ENCODE assay signal across 7 mouse cellular contexts in genomic region chr11:3914109-3914840, GRCm38 (mm10). TPM values are rescaled to one million over a fixed set of nuclear protein-coding genes. Genes with fewer than 3 reads are reported as not detected.
DNase-seq lines count a peak whose midpoint lies in the region; ATAC-seq and TF ChIP-seq lines count a peak whose summit lies in the region.

Gene Slc35e4, minus strand, starts transcription at chr11:3914664.

- H3K4me2 ChIP-seq in intestine, postnatal 0 days (replicated peaks; ENCODE audit: low read depth), result peak within 1 kb of the TSS; percentile 81
- peak within 1 kb of the TSS; percentile 88 for H3K4me2 ChIP-seq in midbrain, embryonic 12.5 days (replicated peaks)

- peaks cover 32% of the 10 kb centered on the region for H3K27me3 ChIP-seq in embryonic facial prominence, embryonic 10.5 days (replicated peaks; ENCODE audit: low read depth, poor library complexity, severe bottlenecking)
- H3K27me3 ChIP-seq in intestine, postnatal 0 days (replicated peaks; ENCODE audit: control insufficient read depth, insufficient read depth, low read length), result peaks cover 13% of the 10 kb centered on the region; the same call in 1 of the 2 replicates
- peaks cover 31% of the 10 kb centered on the region for H3K27me3 ChIP-seq in limb, embryonic 10.5 days (ENCODE audit: low read depth, poor library complexity, severe bottlenecking)
- H3K27me3 ChIP-seq in midbrain, embryonic 12.5 days, result peaks cover 19% of the 10 kb centered on the region

- peak; percentile 95 for TF ChIP-seq CTCF in intestine, postnatal 0 days (IDR thresholded peaks at IDR 0.05; ENCODE audit: low read depth)

- peak within 1 kb of the TSS; percentile 70 for H3K27ac ChIP-seq in embryonic facial prominence, embryonic 10.5 days (replicated peaks)
- H3K27ac ChIP-seq in intestine, postnatal 0 days (ENCODE audit: low read depth, low read length), result peak within 1 kb of the TSS; percentile 21
- H3K27ac ChIP-seq in limb, embryonic 10.5 days, result peak within 1 kb of the TSS; percentile 72
- H3K27ac ChIP-seq in midbrain, embryonic 12.5 days (replicated peaks), result peak within 1 kb of the TSS; percentile 65

- peak; percentile 59 for DNase-seq in adrenal gland, adult 8-10 months
- DNase-seq in embryonic facial prominence, embryonic 10.5 days (ENCODE audit: low spot score), result peak; percentile 90
- peak; percentile 95 for DNase-seq in limb, embryonic 10.5 days (ENCODE audit: low spot score)
- peak; percentile 70 for DNase-seq in skeletal muscle tissue, adult 2 months (ENCODE audit: low read depth, low spot score)

- ATAC-seq in granulocyte monocyte progenitor cell, adult 5-6 weeks (replicated peaks; ENCODE audit: poor library complexity, severe bottlenecking), result peak; percentile 69
- ATAC-seq in intestine, postnatal 0 days, result peak; percentile 59
- peak; percentile 59 for ATAC-seq in midbrain, embryonic 12.5 days (ENCODE audit: low FRiP score, low read depth)

- H3K9me3 ChIP-seq in embryonic facial prominence, embryonic 10.5 days, result no peaks in the 10 kb centered on the region
- no peaks in the 10 kb centered on the region for H3K9me3 ChIP-seq in intestine, postnatal 0 days (ENCODE audit: control insufficient read depth)
- H3K9me3 ChIP-seq in limb, embryonic 10.5 days (replicated peaks), result no peaks in the 10 kb centered on the region
- H3K9me3 ChIP-seq in midbrain, embryonic 12.5 days, result no peaks in the 10 kb centered on the region

- H3K4me1 ChIP-seq in embryonic facial prominence, embryonic 10.5 days, result peaks cover 38% of the 10 kb centered on the region
- H3K4me1 ChIP-seq in intestine, postnatal 0 days (replicated peaks; ENCODE audit: control insufficient read depth, insufficient read depth, low read length), result peaks cover 15% of the 10 kb centered on the region; the same call in 1 of the 2 replicates
- peaks cover 33% of the 10 kb centered on the region for H3K4me1 ChIP-seq in limb, embryonic 10.5 days
- peaks cover 38% of the 10 kb centered on the region for H3K4me1 ChIP-seq in midbrain, embryonic 12.5 days

- 1% methylated on average over 28 of the region's 28 CpGs for WGBS in embryonic facial prominence, embryonic 10.5 days
- under 1% methylated on average over 27 of the region's 28 CpGs for WGBS in intestine, postnatal 0 days
- under 1% methylated on average over 28 of the region's 28 CpGs for WGBS in limb, embryonic 10.5 days
- under 1% methylated on average over 28 of the region's 28 CpGs for WGBS in midbrain, embryonic 12.5 days

- peak within 1 kb of the TSS; percentile 71 for H3K4me3 ChIP-seq in embryonic facial prominence, embryonic 10.5 days
- peak within 1 kb of the TSS; percentile 52 for H3K4me3 ChIP-seq in intestine, postnatal 0 days (ENCODE audit: low read depth, low read length)
- peak within 1 kb of the TSS; percentile 72 for H3K4me3 ChIP-seq in limb, embryonic 10.5 days
- H3K4me3 ChIP-seq in midbrain, embryonic 12.5 days, result peak within 1 kb of the TSS; percentile 65

- H3K36me3 ChIP-seq in embryonic facial prominence, embryonic 10.5 days (replicated peaks), result 0 out of 2 replicates have a peak, but pooled peaks cover 3% of the 10 kb centered on the region
- H3K36me3 ChIP-seq in intestine, postnatal 0 days (ENCODE audit: control insufficient read depth, insufficient read depth), result peaks cover 15% of the 10 kb centered on the region
- no peaks in the 10 kb centered on the region for H3K36me3 ChIP-seq in limb, embryonic 10.5 days
- H3K36me3 ChIP-seq in midbrain, embryonic 12.5 days, result no peaks in the 10 kb centered on the region

- H3K9ac ChIP-seq in intestine, postnatal 0 days (ENCODE audit: low read depth, low read length), result 0 out of 2 replicates have a peak within 1 kb of the TSS, but pooled peaks have one; percentile 7
- peak within 1 kb of the TSS; percentile 73 for H3K9ac ChIP-seq in midbrain, embryonic 12.5 days (replicated peaks)

RNA-seq across cellular contexts. Expression of gene Slc35e4, which starts in this region (rescaled TPM):
- total RNA-seq in adrenal gland, adult 8-10 months (2022), result 10 to 100 TPM in 2 of 4 experiments, 1 to 10 TPM in 2; 5.9 to 15.5 (median 10.2) TPM
- polyA plus RNA-seq in embryonic facial prominence, embryonic 10.5 days (2016; fragmentation: Nextera tagmentation; extraction: Ambion mirVana), result 3.1 and 3.5 TPM in 2 replicates
- 1.2 and 2.1 TPM in 2 replicates for total RNA-seq in granulocyte monocyte progenitor cell, adult 5-6 weeks (2014; fragmentation: Nextera tagmentation)
- 2.4 and 2.8 TPM in 2 replicates for total RNA-seq in granulocyte monocyte progenitor cell, adult 5-6 weeks (2017)
- 2.1 and 2.2 TPM in 2 replicates for polyA plus RNA-seq in intestine, postnatal 0 days (2015; fragmentation: Nextera tagmentation; extraction: Ambion mirVana)
- 2.5 and 2.6 TPM in 2 replicates for polyA plus RNA-seq in limb, embryonic 10.5 days (2016; fragmentation: Nextera tagmentation; extraction: Ambion mirVana)
- 6.7 and 7.8 TPM in 2 replicates for polyA plus RNA-seq in midbrain, embryonic 12.5 days (2016; fragmentation: Nextera tagmentation; extraction: Ambion mirVana)

Comparison
In these comparisons a context has a peak if more than half of its experiments do, and no peak if none do; other contexts are left out.
1. Peak in every context shown above with its lines: DNase-seq, ATAC-seq, H3K4me3 ChIP-seq and H3K27ac ChIP-seq.
2. H3K27ac ChIP-seq: peak in every context shown above with its lines; median percentile 72 in limb, embryonic 10.5 days; 70 in embryonic facial prominence, embryonic 10.5 days; 65 in midbrain, embryonic 12.5 days; 21 in intestine, postnatal 0 days.